Mouse (Mus musculus) bone marrow macrophage, adult 2 months (primary cell): ENCODE results near the gene Eipr1. TPM values are rescaled to one million over a fixed set of nuclear protein-coding genes. Genes with fewer than 3 reads are reported as not detected.
"Not testable (repeated sequence)": the region's sequence is repeated elsewhere in the genome, so short reads cannot be mapped to it uniquely, and the experiment has no call there.

Experiments
- H3K27ac ChIP-seq: 2 replicates; pipeline ENCODE4 v1.5.1; 2012; ENCODE audit warnings: low read depth, low read length; ENCODE audit not compliant: insufficient read depth
- H3K4me1 ChIP-seq: 2 replicates; pipeline ENCODE4 v1.6.1; 2012; ENCODE audit warnings: low read length; ENCODE audit not compliant: control insufficient read depth, insufficient read depth
- H3K4me3 ChIP-seq: 2 replicates; pipeline ENCODE4 v1.5.1; 2012; ENCODE audit warnings: mild to moderate bottlenecking, low read length, moderate library complexity; ENCODE audit not compliant: insufficient read depth
- CTCF ChIP-seq: IDR thresholded peaks from 2 replicates; pipeline ENCODE4 v1.5.1; 2012; ENCODE audit warnings: low read depth, mild to moderate bottlenecking, low read length, moderate library complexity
- POLR2A ChIP-seq: IDR thresholded peaks from 2 replicates; pipeline ENCODE4 v1.6.1; 2012; ENCODE audit warnings: mild to moderate bottlenecking, low read depth, low read length, borderline replicate concordance
- polyA plus RNA-seq: library from polyadenylated mRNA; stranded (reverse); fragments of >200 nt; gene quantifications from 2 replicates; pipeline ENCODE4 v1.2.4, GENCODE M21; 2012; ENCODE audit not compliant: missing spikeins, insufficient read depth, insufficient read length

Eipr1 gene
- polyA plus RNA-seq, 1 experiment = 12.9 TPM

DNA sequence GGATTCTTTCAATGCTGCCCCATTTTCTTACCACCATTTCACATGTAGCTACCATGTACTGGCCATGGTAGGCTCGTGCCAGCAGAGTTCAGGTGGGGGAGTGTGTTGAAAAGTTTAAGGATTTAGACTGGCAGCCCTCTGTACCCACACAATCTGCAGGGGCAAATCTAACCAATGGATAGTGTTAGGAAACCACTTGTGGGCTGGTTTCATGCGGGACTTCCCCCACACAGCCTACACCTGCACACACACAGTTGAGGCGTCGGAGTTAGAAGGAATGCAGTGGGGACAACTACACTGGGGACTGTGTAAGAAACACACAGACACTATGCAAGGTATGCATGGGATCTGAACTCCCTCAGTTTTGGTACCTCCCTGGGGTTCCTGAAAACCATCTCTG, 25.4 kb upstream of the Eipr1 start:
- TF ChIP-seq CTCF (no peak), POLR2A (no peak)
- no peak overlapping the region for H3K27ac ChIP-seq
- peaks cover 19% of the 10 kb centered on the region for H3K4me1 ChIP-seq
- H3K4me3 ChIP-seq = no peak overlapping the region

DNA sequence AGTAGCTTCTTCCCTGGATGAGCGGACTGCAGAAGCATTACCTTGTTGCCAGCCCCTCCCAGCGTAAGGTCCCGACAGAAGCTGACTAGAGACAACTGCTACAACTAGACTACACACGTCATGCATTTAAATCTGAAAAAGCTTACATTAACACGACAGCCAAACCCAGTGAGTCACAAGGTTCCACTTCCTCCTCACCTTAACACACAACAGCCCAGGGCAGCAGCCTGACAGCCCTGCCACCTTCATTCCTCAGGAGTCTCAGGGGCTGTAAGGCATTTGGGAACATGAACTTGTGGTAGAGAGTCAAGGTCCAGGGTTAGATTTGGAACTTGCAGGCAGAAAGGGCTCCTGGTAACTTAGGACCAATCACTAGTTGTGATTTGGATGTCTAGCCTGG, 24.5 kb upstream of the Eipr1 start:
- Histone ChIP-seq H3K27ac (peak overlapping the region; percentile 68), H3K4me3 (no peak overlapping the region), H3K4me1 (peaks cover 19% of the 10 kb centered on the region)
- no peak for TF ChIP-seq CTCF
- TF ChIP-seq POLR2A = no peak

DNA sequence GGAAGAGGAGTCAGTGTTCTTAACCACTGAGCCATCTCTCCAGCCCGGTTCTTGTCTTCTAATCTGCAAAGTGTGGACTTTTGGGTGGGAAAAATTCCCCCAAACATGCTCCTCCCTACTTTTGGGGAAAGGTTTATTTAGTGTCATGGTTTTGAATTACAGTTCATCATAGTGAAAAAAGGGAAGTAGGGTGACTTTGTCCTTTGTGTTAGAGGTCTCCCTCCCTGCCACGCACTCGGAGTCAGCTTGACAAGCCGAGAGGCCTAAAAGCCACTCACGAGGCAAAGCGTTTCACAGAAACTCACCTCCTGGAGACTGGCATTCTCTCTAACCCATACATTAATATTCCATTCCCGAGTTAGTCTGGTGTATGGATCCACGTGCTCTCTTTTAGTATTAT, 19.0 kb upstream of the Eipr1 start:
- TF ChIP-seq POLR2A (no peak), CTCF (no peak)
- Histone ChIP-seq H3K4me3 (no peak overlapping the region), H3K4me1 (peaks cover 11% of the 10 kb centered on the region), H3K27ac (no peak overlapping the region)

DNA sequence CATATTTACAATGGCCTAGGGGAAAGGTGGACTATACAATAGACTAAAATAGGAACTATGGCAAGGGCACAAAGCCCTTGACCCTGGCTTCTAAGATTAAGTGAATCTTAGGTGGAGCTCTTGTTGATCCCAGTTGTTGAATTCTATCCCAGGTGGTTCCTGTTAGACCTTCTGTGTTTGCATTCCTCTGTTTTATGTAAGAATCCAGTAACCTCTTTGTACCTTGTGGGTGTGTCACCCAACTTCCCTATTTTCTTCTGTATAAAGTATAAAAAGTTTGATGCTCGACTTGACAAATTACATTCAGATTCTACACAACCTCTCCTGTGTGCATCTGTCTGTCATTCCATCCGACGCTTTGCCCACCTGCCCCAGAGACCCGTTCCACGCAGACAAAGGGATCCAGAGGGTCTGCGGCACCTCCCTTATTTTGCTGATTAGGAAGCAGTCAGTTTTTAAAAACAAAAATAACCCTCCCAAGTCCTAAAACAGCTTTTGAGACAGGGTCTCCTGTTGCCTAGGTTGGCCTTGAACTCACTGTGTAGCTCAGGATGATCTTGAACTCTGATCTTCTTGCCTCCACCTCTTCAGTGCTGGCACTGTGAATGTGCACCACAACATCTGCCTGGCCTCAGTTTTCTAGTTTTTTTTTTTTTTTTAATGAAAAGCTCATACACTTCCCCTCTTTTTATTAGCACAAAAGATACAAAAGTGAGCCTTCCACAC, 17.9 kb upstream of the Eipr1 start:
- H3K4me1 ChIP-seq = peaks cover 13% of the 10 kb centered on the region
- H3K27ac ChIP-seq, H3K4me3 ChIP-seq: not testable (repeated sequence)

DNA sequence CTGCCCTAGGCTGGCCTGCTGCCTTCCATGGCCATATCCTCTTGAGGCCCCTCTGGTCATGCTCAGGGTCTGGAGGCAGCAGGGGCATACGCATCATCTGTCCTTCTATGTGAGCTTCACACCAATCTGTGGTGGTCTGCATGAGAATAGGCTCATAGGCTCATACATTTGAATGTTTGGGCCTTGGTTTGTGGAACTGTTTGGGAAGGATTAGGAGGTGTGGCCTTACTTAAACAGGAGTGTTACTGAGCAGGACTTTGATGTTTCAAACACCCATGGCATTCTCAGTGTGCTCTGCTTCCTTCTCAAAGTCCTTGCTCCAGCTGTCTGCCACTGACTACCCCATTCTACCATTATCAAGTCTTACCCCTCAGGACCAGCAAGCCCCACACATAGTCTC, 17.3 kb upstream of the Eipr1 start:
- no peak overlapping the region for H3K27ac ChIP-seq
- TF ChIP-seq POLR2A = no peak
- TF ChIP-seq CTCF = no peak
- H3K4me3 ChIP-seq = no peak overlapping the region
- peaks cover 13% of the 10 kb centered on the region for H3K4me1 ChIP-seq

DNA sequence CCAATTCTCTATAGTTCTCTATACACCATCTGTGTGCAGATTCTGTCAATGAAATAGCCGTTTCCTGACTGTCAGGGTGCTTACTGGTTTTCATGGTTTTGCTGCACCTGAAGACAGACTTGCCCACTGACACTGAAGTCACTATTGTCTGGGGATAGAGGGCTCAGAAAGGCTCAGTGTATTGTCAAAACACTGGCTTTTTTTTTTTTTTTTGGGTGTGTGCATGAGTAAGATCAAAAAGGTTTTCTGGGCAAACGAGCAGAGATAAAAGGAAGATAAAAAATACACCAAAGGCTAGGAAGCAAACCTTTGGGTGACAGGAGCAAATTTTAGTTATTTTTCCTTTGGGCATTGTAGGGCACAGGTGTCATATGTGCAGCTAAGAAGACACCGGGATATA, 16.3 kb upstream of the Eipr1 start:
- no peak overlapping the region for H3K27ac ChIP-seq
- peaks cover 17% of the 10 kb centered on the region for H3K4me1 ChIP-seq
- H3K4me3 ChIP-seq = no peak overlapping the region
- TF ChIP-seq POLR2A = no peak
- TF ChIP-seq CTCF = no peak

DNA sequence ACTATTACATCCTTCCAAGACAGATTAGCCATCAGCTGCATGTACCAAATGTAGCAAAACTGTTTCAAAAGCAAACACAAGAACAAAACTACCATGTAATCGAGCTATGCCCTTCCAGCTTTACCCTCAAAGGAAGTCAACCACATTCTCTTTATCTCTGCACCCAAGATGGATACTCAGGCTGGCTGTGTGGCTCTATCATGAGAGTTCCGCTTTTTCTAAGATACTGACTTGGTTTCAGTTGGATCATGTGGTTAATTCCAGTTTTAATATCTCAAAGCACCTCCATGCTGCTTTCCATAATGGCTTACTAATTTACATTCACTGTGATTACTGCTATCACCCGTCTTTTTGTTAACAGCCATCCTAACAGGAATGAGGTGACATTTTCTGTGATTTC, 8.3 kb upstream of the Eipr1 start:
- Histone ChIP-seq H3K27ac (no peak overlapping the region), H3K4me1 (peaks cover 5% of the 10 kb centered on the region), H3K4me3 (no peak overlapping the region)
- TF ChIP-seq CTCF (no peak), POLR2A (no peak)

DNA sequence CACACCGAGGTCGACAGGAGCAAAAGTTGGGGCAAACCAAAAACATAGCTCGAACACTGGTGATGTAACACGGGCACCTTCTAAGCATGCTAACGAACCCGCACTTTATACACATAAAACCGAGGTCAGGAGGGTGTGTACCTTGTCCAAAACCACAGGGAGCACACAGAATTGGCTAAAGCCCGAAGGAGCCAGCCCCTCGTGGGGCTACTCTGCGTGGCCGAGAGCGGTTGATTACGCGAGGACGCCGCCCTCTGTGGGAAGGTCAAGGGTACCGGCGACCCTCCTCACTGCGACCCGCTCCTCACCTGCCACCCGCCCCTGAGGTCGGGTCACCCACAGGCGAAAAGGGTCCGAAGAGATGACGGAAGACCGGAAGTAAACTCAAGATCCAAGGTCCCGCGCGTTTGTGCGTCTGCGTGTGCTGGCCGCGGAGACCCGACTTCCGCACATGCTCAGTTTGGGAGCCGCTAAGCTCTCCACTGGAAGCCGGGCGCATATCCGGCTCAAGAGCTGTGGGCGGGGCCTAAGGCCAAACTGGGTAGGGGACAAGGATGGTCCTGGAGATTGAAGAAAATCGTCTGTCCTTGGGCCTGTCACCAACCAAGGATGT, 1.5 kb upstream of the Eipr1 start, which contains the start of gene Trappc12:
Gene Trappc12, minus strand, starts transcription at position 452 of the 613 bp plus-strand sequence.
- Histone ChIP-seq H3K27ac (peak within 1 kb of the TSS; percentile 35), H3K4me1 (peaks cover 13% of the 10 kb centered on the region), H3K4me3 (peak within 1 kb of the TSS; percentile 79)
- no peak for TF ChIP-seq POLR2A
- TF ChIP-seq CTCF = no peak

DNA sequence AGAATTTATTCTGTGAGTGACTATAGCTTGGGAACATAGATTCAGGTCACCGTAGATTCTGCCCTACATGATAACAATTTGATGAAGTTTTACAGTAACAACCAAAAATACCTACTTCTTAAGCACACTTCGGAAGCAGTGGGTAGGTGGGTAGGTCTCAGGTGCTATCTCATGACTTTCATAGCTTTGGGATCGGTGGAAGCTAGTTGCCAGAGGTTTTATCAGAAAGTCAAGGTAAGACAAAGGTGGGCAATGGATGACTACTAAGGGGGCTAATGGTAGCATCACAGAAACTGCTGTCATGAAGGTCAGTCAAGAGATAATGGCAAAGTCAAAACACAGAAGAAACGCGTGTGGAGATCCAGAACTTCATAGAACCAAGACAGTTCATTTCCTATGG, 727 bp upstream of the Eipr1 start:
- Histone ChIP-seq H3K4me3 (peak overlapping the region; percentile 52), H3K4me1 (peaks cover 13% of the 10 kb centered on the region), H3K27ac (0 out of 2 replicates have a peak overlapping the region, but pooled peaks have one; percentile 35)
- no peak for TF ChIP-seq CTCF
- TF ChIP-seq POLR2A = no peak

DNA sequence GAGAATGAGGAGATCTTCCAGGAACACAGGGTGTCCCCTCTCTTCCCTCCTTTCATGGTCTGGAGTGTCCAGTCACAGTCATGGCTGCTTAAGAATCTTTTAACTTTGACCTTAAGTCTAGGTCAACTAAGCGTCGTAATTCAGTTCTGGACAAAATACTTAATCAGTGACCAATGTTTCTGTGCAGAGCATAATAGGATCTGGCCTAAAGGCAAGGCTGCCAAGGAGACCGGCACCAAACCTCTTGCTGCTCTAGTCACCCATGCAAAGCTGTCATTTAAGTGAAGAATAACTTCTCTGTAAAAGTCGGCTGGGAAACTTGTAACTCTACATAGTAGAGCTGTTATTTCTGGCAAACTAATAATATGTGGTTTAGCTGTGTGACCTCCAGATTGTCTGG, 4.4 kb downstream of the Eipr1 start:
- TF ChIP-seq POLR2A (no peak), CTCF (no peak)
- no peak overlapping the region for H3K4me3 ChIP-seq
- H3K4me1 ChIP-seq = peaks cover 2% of the 10 kb centered on the region
- no peak overlapping the region for H3K27ac ChIP-seq
